Mouse (Mus musculus) G1E (cell line): Measurements from ENCODE around the gene Numa1.

Source experiments
- CTCF ChIP-seq: IDR thresholded peaks from 2 replicates; pipeline ENCODE4 v1.5.1; 2012; ENCODE audit warnings: low read depth, low read length, inconsistent platforms, mixed read lengths
- GATA1 ChIP-seq: IDR thresholded peaks from 2 replicates; pipeline ENCODE4 v1.6.1; 2012; ENCODE audit warnings: borderline replicate concordance, low read length, inconsistent platforms, mixed read lengths
- POLR2AphosphoS5 ChIP-seq: IDR thresholded peaks from 2 replicates; pipeline ENCODE4 v1.6.1; 2012; ENCODE audit warnings: low read depth, low read length, inconsistent platforms; ENCODE audit not compliant: insufficient replicate concordance
- TAL1 ChIP-seq: conservative IDR thresholded peaks from 2 replicates; pipeline ENCODE4 v1.6.1; 2012; ENCODE audit warnings: low read depth, low read length, inconsistent platforms, mixed read lengths

DNA sequence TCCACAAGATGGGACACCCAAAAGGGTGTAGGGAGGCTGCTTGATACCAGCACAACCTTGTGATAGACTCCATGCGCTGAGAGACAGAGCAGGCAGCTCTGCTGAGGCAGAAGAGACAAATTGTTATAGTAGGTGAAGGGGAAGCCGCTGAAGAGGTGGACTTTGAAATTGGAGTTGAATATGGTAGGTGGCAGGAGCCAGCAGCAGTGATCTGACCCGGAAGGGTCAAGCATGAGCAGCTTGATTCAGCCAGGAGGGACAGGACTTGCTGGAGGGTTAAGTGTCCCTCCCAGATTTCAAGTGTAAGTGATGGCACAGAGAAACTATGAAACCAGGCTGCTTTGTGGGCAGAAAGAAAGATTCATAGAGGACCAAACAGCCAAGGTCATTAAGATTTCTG, 51.2 kb downstream of the Numa1 start:
- TF ChIP-seq CTCF (no peak), POLR2AphosphoS5 (no peak), TAL1 (no peak), GATA1 (no peak)
